Mouse (Mus musculus) kidney, postnatal 0 days (tissue): Measurements from ENCODE around the gene Ovca2. TPM values are rescaled to one million over a fixed set of nuclear protein-coding genes. Genes with fewer than 3 reads are reported as not detected.

ENCODE experiments used
- ATAC-seq: fragments of 200-750 bp; cut with Nextera tagmentation; replicated peaks from 2 replicates; pipeline ENCODE4 v1.8.0; 2017; ENCODE audit warnings: low read depth, moderate number of reproducible peaks, moderate TSS enrichment, moderate library complexity; ENCODE audit not compliant: low FRiP score
- DNase-seq: peaks from one replicate; pipeline ENCODE4 v3.0.0-alpha.2; 2016; ENCODE audit warnings: low spot score
- H3K27ac ChIP-seq: fragments of 300-500 bp; sonication (generic); 2 replicates; pipeline ENCODE4 v1.5.1; 2014; ENCODE audit warnings: mild to moderate bottlenecking
- H3K27me3 ChIP-seq: fragments of 300-500 bp; sonication (generic); 2 replicates; pipeline ENCODE4 v1.6.1; 2014; ENCODE audit warnings: low read length, mixed read lengths; ENCODE audit not compliant: insufficient read depth
- H3K36me3 ChIP-seq: fragments of 300-500 bp; sonication (generic); 2 replicates; pipeline ENCODE4 v1.6.1; 2014; ENCODE audit warnings: low read length, mixed read lengths; ENCODE audit not compliant: insufficient read depth
- H3K4me1 ChIP-seq: fragments of 300-500 bp; sonication (generic); replicated peaks from 2 replicates; pipeline ENCODE4 v1.6.1; 2014; ENCODE audit warnings: antibody characterized with exemption, low read length, mixed read lengths; ENCODE audit not compliant: insufficient read depth
- H3K4me2 ChIP-seq: fragments of 300-500 bp; sonication (generic); 2 replicates; pipeline ENCODE4 v1.6.1; 2014; ENCODE audit warnings: mild to moderate bottlenecking, low read length, moderate library complexity, mixed read lengths
- H3K4me3 ChIP-seq: fragments of 300-500 bp; sonication (generic); replicated peaks from 2 replicates; pipeline ENCODE4 v1.5.1; 2014; ENCODE audit warnings: low read depth, low read length
- H3K9ac ChIP-seq: fragments of 300-500 bp; sonication (generic); 2 replicates; pipeline ENCODE4 v1.6.1; 2014; ENCODE audit warnings: low read depth, low read length
- H3K9me3 ChIP-seq: fragments of 300-500 bp; sonication (generic); replicated peaks from 2 replicates; pipeline ENCODE4 v1.6.1; 2016; ENCODE audit warnings: low read length, inconsistent platforms, mixed read lengths
- CTCF ChIP-seq: IDR thresholded peaks from 2 replicates; pipeline ENCODE4 v1.5.1; 2016; ENCODE audit warnings: antibody characterized with exemption, low read depth, mild to moderate bottlenecking, moderate library complexity
- WGBS: fragments of 180-500 bp; shearing (Covaris S2); extraction: QIAGEN DNeasy Blood & Tissue Kit; methylation state at CpG from one replicate; pipeline ENCODE4 v1.1.7; 2014; 5-methylcytosine and 5-hydroxymethylcytosine counted together
- polyA plus RNA-seq: library from polyadenylated mRNA; unstranded; fragments of >200 nt; fragmentation: Nextera tagmentation; extraction: Ambion mirVana; gene quantifications from 2 replicates; pipeline ENCODE4 v1.2.1, GENCODE M21; 2015

Gene Ovca2
- polyA plus RNA-seq, 1 experiment from 2014 or later: 26.6 TPM

DNA sequence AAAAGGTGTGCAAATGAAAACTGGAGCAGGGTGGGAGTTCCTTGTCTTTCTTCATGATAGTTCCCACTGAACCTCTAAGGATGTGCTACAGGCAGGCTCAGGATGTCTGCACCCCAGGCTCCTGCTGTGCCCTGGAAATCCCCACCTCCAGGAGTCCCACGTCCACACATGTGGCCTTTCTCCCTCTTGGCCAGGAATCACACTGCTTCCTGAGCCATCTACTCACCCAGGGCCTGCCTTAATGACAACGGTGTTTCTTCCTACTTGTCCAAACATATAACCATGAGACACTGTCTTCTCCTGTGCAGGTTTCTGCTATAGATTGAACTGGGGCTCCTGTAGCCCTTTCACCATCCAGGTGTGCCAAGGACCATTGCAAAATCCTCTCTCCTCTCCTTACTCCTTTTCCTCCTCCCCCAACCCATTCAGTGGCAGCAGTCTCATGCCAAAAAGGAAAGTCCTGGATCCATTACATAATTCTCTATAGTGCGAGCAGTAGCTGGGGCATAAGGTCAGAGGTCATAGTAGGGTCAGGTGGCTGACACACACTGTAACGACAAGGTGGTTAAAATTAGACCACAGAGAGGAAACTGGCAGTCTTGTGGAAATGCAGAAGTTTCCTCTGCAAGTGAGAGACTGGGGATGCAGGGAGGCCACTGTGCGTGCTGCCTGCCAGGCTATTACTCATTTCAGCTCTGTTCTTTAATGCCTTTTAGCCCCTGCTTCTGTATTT is 41.8 kb downstream of the Ovca2 start:
- Histone ChIP-seq H3K27me3 (no peaks in the 10 kb centered on the region), H3K4me2 (no peak overlapping the region), H3K9me3 (no peaks in the 10 kb centered on the region), H3K9ac (no peak overlapping the region), H3K27ac (peak overlapping the region; percentile 48), H3K4me3 (no peak overlapping the region), H3K4me1 (peaks cover 44% of the 10 kb centered on the region), H3K36me3 (no peaks in the 10 kb centered on the region)
- DNase-seq (peak; percentile 58), ATAC-seq (no peak)
- 39% methylated on average over 5 of the region's 5 CpGs for WGBS
- no peak for TF ChIP-seq CTCF

DNA sequence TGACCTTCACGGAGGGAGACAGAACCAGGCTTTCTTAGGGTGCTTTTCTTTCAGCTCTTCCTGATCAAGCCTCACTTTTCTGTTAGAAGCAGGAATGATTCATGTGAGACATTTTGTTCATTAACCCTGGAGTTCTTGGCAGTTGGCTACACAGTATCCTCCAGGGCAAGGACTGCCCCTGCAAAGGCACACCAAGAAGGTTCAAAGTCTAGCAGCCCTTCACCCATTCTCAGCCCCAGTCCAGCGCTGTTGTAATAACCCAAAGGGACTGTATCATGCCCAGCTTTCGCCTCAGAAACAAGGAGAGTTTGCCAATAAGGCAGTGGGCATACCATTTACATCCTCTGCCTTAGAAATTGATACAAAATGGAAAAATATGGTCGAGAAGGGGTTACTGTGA is 43.3 kb downstream of the Ovca2 start:
- peak overlapping the region; percentile 81 for H3K27ac ChIP-seq
- no peaks in the 10 kb centered on the region for H3K27me3 ChIP-seq
- H3K4me3 ChIP-seq: no peak overlapping the region
- DNase-seq (no peak), ATAC-seq (peak; percentile 48; the same call in 1 of the 2 replicates)
- TF ChIP-seq CTCF: no peak
- WGBS: 79% methylated on average over 4 of the region's 4 CpGs
- H3K4me1 ChIP-seq: peaks cover 42% of the 10 kb centered on the region
- H3K4me2 ChIP-seq: no peak overlapping the region
- no peaks in the 10 kb centered on the region for H3K9me3 ChIP-seq
- no peak overlapping the region for H3K9ac ChIP-seq
- no peaks in the 10 kb centered on the region for H3K36me3 ChIP-seq

DNA sequence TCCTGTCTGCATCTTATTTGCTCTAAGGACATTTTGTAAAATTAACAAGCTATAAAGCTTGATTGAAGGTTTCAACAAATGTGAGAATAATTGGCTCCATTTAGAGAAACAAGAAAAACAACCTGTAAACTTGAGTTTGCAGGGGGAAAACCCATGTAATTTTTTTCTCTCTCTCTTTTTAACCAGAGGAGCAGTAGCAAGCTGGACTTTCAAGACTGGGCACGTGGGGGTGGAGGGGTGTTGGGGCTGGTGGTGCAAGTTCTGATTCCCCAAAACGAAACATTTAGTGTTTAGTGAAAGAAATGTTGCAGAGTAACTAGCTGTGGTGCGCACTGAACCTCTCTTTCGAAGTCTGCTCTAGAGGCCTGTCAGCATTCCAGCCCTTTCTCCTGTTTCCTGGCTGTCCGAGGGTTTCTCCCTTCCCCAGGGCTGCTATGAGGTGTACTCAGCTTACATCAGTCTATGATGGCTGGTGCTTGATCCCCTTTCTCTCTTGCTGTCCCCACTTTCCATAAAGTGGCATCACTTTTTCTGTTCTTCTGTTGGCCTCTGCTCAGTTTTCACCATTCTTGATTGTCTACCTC is 44.1 kb downstream of the Ovca2 start:
- ATAC-seq: no peak

DNA sequence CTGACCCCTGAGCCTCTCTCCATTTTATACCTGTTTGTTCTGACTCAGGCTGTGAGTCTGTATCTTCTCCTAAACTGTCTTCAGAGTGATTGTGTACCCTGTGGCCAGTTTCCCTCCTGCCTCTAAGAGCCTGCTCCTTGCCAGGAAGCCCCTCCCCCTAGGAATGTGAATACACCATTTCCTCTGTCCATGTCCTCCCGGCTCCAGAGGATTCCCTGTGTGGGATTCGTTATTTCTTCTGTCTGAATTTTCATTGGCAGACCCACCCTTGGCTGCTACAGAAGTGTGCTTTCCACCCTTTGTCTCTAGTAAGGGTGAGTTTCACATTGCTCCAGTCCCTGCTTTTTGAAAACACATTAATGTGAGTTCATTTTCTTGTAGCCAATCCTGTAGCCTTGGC is 44.7 kb downstream of the Ovca2 start:
- Histone ChIP-seq H3K4me1 (peaks cover 34% of the 10 kb centered on the region), H3K9me3 (no peaks in the 10 kb centered on the region), H3K36me3 (no peaks in the 10 kb centered on the region), H3K4me2 (no peak overlapping the region), H3K27ac (peak overlapping the region; percentile 81), H3K4me3 (no peak overlapping the region), H3K27me3 (no peaks in the 10 kb centered on the region), H3K9ac (no peak overlapping the region)
- no peak for TF ChIP-seq CTCF
- peak; percentile 91 for DNase-seq
- WGBS: 3% methylated on average over 2 of the region's 2 CpGs
- ATAC-seq: peak; percentile 87

More for the DNA sequence above, 44.1 kb downstream of the Ovca2 start:
- H3K27ac ChIP-seq: peak overlapping the region; percentile 81
- no peak overlapping the region for H3K4me2 ChIP-seq
- H3K9me3 ChIP-seq: no peaks in the 10 kb centered on the region
- 41% methylated on average over 5 of the region's 5 CpGs for WGBS
- 0 out of 2 replicates have a peak overlapping the region, but pooled peaks have one; percentile 3 for H3K9ac ChIP-seq
- no peak overlapping the region for H3K4me3 ChIP-seq
- H3K27me3 ChIP-seq: no peaks in the 10 kb centered on the region
- TF ChIP-seq CTCF: no peak
- no peaks in the 10 kb centered on the region for H3K36me3 ChIP-seq
- peaks cover 38% of the 10 kb centered on the region for H3K4me1 ChIP-seq
- peak; percentile 56 for DNase-seq

DNA sequence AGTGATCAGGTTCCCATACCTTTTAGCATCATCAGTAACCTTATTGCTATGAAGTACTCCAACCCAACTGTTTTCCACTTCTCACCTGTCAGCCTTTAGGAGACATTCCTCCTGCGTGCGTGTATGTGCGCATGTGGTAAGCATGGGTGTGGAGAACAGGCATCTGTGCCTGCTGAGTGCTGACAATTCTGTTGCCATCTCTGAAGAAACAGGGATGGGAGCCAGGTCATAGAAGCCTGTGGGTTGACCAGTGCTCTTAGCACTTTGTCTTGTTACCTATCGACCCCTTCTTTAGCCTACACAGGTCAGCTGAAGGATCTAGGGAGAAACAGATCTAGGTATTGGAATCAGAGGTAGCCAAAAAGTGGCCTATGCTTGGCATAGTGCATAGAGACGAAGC is 45.2 kb downstream of the Ovca2 start:
- Histone ChIP-seq H3K27ac (peak overlapping the region; percentile 9), H3K4me2 (no peak overlapping the region), H3K36me3 (no peaks in the 10 kb centered on the region), H3K27me3 (no peaks in the 10 kb centered on the region), H3K9me3 (no peaks in the 10 kb centered on the region), H3K4me1 (peaks cover 29% of the 10 kb centered on the region), H3K4me3 (no peak overlapping the region), H3K9ac (no peak overlapping the region)
- no peak for ATAC-seq
- WGBS: 80% methylated on average over 5 of the region's 5 CpGs
- TF ChIP-seq CTCF: no peak
- no peak for DNase-seq

DNA sequence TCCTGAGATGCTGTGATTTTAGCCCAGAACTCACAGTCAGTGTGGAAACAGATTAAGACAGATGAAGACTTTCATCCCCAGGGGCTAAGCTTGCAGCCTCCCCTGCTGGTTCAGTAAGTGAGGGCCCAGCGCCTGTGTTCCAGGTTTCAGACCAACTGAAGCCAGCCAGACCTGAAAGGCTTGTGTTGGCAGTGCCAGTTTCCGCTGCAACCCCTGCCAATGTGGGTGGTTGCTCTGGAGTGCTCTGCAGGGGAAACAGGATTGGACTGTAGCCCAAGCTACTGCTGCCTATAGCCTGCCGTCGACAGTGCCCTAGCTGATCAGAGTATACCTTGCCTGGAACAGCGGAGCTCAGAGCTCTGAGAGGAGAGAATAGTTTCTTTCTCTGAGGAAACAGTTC is 46.4 kb downstream of the Ovca2 start:
- Histone ChIP-seq H3K27ac (no peak overlapping the region), H3K9ac (no peak overlapping the region), H3K4me2 (no peak overlapping the region), H3K27me3 (no peaks in the 10 kb centered on the region), H3K4me1 (peaks cover 23% of the 10 kb centered on the region), H3K4me3 (no peak overlapping the region), H3K9me3 (no peaks in the 10 kb centered on the region), H3K36me3 (no peaks in the 10 kb centered on the region)
- ATAC-seq (no peak), DNase-seq (no peak)
- 79% methylated on average over 5 of the region's 5 CpGs for WGBS
- TF ChIP-seq CTCF: peak; percentile 48; the same call in 1 of the 2 replicates
